Mouse (Mus musculus): ENCODE measurements around the gene Ranbp10. TPM values are rescaled to one million over a fixed set of nuclear protein-coding genes. Genes with fewer than 3 reads are reported as not detected.

Gene Ranbp10
- total RNA-seq (2015) (10.2 and 10.5 TPM in 2 replicates), total RNA-seq (2017) (6.4 and 7.0 TPM in 2 replicates)

DNA sequence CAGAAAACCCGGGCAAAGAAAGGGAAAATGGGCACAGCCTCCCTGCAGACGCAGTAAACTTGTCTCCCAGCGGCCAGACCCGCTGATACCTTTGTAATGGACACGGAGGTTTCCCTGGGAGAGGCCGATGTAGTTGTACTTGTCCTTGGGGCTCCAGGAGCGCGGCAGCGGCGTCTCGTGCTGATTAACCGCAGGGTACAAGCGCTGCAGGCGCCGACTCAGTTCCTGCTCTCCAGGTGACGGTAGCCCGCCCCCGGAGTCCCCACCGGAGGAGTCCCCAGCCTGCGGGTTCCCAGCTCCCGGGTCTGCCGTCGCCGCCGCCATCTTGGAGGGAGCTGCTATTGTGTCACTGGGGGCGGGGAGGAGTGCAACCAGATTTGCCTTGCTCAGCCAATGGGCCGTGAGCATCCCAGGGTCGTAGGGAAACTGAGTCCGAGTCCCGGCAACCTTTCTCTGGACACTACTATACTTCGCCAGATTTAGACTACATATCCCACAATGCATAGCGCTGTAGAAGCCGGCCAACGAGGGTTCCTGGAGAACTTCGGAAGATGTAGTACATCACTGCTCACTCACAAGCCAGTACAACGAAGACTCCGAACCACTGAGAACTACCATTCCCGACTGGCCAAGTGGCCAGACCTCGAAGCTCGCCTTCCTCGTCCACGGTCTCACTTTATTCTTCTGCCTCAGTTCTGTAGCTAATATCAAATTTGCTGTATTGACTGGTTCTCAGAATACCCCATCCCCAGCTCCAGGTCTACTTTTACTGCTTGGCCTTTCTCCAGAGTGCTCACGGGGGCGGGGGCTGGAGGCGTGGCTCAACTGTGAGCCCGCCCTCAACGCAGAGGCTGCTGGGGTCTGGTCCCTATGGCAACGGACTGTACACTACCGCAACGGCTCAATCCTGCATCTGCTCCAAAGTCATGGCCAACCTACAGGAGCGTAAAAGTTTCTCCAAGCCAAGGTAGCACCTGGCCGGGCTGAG is at the start of gene Ranbp10, which contains the start of gene Tsnaxip1:
Gene Ranbp10 (minus strand): TSS at position 490 of the 988 bp plus-strand sequence.
Gene Tsnaxip1 (plus strand): TSS at position 871 of the 988 bp plus-strand sequence.
- peak; percentile 95 for ATAC-seq (ENCODE audit: poor library complexity, severe bottlenecking)

DNA sequence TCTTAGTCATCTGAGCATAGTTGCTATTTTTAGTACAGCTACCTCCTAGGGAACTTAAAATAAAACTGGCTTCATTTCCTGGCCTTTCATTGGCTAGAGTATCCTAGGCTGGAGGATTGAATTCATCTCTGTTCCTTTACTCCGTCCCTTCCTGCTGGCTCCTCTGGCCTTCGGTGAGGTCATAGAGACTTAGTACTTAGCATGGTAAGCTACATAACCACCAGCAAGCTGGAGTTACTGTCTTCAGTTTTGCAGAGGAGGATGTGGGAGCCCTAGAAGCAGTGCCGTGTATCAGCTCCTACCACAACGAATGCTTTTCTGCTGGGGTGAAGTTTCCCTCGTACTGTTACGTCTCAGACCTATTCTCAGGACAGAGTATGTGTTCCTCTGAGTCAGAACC is 47.2 kb upstream of the Ranbp10 start:
- no peak for ATAC-seq (ENCODE audit: poor library complexity, severe bottlenecking)

DNA sequence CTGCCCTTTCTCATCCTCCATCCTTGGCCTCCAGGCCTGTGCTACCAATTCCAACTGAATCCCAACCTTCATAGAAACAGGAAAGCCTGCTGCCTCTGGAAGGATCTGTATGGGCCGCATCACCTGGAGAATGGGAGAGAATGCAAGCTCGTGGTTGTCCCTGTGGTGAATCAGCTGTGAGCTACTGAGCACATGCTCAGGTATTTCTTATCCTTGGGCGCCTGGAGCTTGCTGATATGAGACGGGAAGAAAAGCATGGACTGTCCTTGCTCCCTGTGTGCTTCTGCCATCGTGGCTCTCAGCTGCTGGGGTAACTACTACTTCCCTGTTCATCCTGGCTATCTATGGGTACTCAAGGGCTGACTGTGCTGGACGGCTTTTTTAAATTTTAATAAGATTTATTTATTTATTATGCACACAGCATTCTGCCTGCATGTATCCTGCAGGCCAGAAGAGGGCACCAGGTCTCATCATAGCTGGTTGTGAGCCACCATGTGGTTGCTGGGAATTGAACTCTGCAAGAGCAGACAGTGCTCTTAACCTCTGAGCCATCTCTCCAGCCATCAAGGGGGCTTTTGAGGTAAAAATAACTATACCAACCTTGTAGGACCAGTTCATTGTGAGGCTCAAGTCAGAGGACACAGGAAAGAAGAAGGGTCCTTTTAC is 39.3 kb upstream of the Ranbp10 start:
- no peak for ATAC-seq (ENCODE audit: poor library complexity, severe bottlenecking)

DNA sequence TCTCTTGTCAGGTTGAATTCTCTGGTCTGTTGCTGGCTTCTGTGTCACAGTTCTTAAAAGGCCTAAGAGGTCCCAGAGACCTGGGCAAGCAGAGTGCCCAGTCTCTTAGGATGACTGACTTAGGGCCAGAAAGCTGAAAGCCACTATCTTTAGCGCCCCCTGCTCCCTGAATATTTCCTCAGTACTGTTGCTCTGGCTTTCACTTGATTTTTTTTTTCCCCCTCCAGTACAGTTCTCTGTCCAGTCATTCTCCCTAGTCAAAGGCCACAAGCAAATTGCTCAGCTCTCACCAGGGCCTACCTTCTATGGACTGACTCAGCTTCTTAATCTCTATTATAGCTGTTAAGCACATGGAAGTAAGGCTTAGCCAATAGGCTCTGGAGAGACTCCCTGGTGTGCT is 34.8 kb upstream of the Ranbp10 start:
- no peak for ATAC-seq (ENCODE audit: poor library complexity, severe bottlenecking)

DNA sequence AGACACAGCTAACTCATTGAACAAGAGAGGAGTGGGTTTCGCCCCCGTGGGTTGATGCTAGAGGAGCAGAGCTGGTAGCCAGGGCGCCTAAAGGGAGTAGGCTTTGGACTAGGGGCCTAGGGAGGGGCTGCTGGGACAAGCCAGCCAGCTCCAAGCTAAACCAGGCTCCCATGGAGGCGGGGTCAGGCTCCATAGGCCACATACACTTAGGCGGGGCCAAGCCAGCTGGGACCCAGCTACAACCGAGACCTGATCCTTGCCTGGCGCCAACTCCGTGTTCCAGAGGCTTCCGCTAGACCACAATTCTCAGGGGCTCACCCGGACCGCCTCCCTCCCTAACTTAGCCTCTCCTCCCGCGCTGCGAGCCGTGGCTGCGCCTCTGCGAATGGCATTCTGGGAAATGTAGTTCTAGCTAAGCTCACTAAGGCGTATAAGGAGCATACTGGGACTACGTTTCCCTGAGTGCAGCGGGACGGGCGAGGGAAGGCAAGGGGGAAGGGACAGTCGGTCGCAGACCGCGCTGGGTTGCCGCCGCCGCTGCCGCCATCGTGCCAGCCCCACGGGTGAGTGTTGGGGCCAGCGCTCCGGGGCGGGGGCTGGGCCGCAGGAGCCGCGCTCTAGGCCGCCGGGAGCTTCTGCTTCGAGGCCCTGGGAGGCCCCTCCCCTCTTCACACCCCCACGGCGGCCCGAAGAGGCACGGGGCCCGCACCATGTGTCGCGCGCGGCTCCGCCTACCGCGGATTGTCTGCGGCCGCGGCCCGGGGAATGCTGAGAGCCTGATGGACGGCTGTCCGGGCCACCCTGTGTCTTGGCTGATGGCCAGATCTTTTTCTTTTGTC is 33.2 kb upstream of the Ranbp10 start, which contains the start of gene Nutf2:
Gene Nutf2 (plus strand): TSS at position 438 of the 839 bp plus-strand sequence.
- ATAC-seq (ENCODE audit: poor library complexity, severe bottlenecking): peak; percentile 89

DNA sequence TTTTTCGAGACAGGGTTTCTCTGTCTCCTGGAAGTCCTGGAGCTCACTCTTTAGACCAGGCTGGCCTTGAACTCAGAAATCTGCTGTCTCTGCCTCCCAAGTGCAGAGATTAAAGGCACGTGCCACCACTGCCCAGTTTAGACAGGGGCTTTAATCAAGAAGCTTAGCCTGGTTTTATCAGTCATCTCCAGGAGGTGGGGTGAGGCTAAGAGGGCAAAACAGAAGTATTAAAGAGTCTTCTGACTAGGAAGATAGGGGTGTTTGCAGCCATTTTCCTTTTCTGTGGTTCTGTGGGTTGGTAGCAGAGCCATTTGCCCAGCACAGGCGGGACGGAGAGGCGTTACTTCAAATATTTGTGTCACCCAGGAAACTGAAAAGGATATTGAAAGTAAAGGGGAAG is 32.2 kb upstream of the Ranbp10 start:
- no peak for ATAC-seq (ENCODE audit: poor library complexity, severe bottlenecking)

DNA sequence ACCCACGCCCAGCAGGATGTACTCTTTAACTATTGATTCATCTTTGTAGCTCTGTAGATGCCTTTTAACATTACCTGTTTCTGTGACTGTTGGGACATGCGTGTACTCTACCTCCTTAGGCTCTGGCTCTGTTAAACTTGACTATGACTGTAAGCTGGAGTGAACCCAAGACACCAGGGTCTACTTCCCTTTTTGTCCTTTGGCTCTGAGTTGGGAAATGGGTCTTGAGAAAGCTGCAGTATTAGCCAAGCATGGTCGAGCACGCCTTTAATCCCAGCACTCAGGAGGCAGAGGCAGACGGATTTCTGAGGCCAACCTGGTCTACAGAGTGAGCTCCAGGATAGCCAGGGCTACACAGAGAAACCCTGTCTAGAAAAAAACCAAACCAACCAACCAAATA is 31.3 kb upstream of the Ranbp10 start:
- peak; percentile 37 for ATAC-seq (ENCODE audit: poor library complexity, severe bottlenecking)

DNA sequence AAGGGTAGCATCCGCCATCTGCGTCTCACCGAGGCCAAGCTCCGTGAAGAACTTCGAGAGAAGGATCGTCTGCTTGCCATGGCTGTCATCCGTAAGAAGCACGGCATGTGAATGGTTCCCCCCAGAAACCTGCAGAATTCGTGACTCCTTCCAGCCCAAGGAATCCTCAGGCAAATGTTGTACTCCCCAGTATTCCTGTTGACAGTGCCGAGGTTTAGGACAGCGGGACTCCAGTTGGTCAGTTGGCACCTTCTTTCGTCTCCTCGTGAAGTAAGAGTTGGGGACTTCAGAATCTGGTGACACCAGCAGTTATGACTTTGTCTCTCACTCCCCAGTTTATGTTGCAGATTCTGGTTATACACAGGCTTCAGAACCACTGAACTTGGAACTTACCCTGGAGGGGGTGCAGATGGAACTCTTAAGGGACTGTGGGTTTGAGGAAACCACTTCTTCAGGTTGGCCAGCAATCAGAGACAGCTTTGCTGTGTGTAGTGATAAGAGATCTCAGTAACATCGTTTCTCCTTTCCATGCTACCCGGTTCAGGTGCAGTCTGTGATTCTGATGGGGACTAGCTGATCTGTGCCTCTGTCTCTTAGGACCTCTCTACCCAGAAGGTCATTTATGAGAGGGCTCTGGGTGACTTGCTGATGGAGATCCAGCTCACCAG is 29.2 kb upstream of the Ranbp10 start:
- ATAC-seq (ENCODE audit: poor library complexity, severe bottlenecking): no peak

DNA sequence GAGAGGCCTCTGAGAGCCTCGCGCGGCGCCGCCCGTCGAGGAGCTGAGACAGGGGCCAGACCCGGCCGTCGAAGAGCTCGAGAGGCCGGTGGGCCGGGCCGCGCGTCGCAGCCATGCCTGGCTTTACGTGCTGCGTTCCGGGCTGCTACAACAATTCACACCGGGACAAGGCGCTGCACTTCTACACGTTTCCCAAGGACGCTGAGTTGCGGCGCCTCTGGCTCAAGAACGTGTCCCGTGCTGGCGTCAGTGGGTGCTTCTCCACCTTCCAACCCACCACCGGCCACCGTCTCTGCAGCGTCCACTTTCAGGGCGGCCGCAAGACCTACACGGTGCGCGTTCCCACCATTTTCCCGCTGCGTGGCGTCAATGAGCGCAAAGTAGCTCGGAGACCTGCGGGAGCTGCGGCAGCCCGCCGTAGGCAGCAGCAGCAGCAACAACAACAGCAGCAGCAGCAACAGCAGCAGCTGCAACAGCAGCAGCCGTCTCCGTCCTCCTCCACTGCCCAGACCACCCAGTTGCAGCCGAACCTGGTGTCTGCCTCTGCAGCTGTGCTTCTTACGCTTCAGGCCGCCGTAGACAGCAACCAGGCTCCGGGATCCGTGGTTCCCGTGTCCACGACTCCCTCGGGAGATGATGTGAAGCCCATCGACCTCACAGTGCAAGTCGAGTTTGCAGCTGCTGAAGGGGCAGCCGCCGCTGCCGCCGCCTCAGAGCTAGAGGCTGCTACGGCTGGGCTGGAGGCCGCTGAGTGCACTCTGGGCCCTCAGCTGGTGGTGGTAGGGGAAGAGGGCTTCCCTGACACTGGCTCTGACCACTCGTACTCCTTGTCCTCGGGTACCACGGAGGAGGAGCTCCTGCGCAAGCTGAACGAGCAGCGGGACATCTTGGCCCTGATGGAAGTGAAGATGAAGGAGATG is 28.4 kb upstream of the Ranbp10 start:
- ATAC-seq (ENCODE audit: poor library complexity, severe bottlenecking): peak; percentile 0; the same call in 1 of the 2 replicates

DNA sequence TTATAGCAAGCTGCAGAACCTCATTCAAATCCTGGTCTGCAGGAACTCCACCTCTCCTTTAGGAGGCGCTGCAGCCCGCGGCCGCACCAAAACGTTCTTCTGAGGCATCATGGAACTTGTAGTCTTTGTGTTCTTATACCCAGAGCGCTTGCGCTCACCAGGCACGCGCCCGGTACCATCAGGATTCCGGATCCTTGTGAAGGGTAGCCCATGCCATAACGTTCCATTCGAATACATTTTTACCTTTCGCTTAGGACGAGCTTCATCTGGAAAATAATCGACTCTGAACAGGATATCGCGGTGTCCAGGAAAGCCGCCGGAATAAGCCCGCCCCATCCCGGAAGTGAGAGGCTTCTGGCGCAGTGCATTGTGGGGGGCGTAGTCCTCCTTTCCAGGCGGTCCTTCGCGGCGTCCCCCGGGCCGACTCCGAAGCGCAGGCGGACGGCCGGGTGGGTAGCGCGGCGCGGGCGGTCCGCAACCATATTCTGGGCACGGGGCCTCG is 27.6 kb upstream of the Ranbp10 start, which contains the start of gene Thap11:
Gene Thap11 (plus strand): TSS at position 418 of the 502 bp plus-strand sequence.
- peak; percentile 74 for ATAC-seq (ENCODE audit: poor library complexity, severe bottlenecking)

DNA sequence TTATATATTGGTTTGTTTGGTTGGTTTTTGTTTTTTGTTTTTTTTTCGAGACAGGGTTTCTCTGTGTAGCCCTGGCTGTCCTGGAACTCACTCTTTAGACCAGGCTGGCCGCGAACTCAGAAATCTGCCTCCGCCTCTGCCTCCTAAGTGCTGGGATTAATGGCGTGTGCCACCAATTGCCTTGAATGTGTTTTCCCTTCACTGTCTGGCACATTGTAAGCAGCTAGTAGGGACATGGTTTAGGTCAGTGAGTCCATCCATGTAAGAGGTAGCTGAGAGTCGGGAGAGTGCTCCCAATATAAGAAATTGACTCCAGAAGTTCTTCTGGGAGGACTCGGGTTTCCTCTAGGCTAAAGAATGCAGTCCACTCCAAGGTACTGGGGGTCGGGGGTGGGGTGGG is 27.2 kb upstream of the Ranbp10 start:
- no peak for ATAC-seq (ENCODE audit: poor library complexity, severe bottlenecking)

DNA sequence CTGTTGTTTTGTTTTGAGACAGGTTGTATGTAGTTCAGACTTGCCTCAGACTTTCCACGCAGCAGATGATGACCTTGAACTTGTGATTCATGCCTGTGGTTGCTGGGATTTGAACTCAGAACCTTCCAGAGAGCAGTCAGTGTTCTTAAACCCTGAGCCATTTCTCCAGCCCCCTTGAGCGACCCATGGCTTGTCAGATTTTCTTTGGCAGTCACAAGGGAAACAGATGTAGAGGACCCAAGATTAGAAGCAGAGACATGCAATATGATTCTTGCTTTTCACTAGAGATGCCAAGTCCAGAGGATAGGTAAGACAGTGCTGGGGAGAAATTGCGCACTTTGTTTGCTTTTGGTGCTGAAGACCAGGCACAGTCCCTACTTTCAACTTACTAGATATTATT is 26.0 kb upstream of the Ranbp10 start, which contains the start of gene Cenpt:
Gene Cenpt (minus strand): TSS at position 101 of the 400 bp plus-strand sequence.
- no peak for ATAC-seq (ENCODE audit: poor library complexity, severe bottlenecking)

DNA sequence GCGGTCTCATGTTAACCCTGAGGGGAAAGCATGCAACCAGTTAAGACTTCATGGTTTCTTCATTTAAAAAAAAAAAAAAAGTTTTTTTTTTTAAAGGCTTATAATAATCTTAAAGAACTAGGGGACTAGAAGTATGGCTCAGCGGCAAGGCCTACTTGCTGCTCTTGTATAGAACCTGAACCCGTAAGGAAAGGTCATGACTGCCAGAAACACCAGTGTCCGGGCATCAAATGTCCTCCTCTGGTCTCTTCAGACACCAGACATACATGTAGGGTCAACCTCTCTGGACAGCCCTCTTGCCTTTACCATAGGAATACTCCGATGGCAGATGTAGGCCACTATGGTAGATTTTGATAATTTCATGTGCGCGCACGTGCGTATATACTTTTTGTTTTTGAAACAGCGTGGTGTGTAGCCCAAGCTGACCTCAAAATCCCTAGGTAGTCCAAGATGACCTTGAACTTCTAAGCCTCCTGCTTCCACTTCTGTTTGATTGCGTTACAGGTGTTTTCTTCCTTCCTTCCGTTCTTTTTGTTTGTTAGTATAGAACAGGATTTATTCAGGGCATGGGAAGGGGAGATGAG is 25.1 kb upstream of the Ranbp10 start:
- ATAC-seq (ENCODE audit: poor library complexity, severe bottlenecking): no peak

DNA sequence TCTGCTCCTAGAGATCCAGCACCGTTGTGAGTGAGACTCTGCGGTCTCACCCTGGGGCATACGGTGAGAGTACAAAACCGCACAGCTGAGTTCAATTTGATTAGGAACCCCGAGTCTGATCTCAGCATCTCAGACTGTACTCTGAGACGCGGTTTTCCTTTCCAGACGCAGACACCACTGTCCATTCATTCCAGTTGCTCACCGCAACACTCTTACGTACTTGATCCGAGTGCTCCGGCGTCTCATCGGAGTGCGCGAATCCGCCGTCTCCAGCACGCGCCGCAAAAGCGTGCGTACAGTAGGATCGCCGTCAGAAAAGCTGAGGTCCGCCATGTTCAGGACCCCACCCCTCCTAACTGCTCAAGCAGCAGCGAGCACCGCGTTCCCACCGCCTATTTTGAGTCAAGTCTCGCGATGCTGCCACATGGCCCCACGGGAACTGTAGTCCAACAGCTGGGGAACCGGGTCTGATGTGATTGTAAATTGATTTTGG is 24.5 kb upstream of the Ranbp10 start:
- peak; percentile 70 for ATAC-seq (ENCODE audit: poor library complexity, severe bottlenecking)

DNA sequence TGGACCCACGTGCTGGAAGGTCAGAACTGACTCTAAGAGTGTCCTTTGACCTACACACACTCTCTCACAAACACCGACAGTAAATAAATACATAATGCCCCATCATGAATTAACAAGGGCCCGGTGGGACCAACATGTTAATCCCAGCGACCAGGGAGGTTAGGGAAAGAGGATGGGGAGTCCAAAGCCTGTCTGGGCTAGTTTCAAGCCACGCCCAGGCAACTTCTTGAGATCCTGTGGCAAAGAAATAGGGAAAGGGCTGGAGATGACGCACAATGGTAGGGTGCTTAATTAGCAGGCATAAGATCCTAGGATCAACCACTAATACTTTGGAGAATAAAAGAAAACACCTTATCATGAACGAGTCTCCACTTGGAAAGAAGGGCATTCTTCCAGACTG is 23.5 kb upstream of the Ranbp10 start:
- ATAC-seq (ENCODE audit: poor library complexity, severe bottlenecking): no peak

DNA sequence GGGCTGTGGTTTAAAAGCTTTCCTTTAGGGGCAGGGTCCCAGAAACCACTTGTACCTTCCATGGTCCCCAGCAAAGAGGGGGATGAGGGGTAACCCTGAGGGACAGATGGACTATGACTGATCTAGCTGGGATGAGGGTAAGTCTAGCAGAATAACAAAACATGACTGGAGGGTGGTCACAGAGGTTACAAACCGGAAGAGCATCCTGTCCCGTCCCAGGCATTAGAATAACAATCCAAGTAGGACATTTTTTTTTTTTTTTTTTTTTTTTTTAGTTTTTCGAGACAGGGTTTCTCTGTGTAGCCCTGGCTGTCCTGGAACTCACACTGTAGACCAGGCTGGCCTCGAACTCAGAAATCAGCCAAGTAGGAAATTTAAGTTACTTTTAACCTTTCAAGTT is 22.9 kb upstream of the Ranbp10 start:
- ATAC-seq (ENCODE audit: poor library complexity, severe bottlenecking): no peak

DNA sequence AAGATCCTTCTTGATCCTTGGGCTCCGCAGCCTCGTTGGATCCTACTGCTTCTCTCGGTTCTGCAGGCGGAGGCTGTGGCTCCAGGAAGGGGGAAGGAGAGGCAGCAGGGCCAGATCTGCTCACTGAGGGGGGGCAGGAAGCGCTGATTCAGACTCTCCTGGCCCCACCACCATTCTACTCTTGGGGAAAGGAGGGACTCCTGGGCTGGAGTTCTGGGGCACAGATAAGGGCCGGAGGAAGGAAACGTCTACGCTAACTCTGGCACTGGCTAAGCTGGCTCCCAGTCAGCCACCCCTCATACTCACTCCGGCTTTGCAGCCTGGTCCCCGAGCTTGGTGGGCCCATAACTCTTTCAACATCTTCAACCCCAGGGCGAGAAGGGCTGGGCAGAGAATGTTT is 19.5 kb upstream of the Ranbp10 start:
- ATAC-seq (ENCODE audit: poor library complexity, severe bottlenecking): no peak

DNA sequence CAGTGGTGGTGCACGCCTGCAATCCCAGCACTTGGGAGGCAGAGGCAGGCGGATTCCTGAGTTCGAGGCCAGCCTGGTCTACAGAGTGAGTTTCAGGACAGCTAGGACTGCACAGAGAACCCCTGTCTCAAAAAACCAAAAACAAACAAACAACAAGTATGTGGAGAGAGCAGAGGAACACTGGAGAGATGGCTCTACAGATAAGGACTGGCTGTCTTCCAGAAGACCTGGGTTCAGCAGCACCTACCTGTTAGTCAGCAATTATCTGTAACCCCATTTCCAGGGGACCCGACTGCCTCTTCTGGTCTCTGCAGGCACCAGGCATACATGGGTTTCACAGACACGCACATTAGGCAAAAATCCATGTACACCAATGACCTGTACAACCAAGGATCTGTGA is 12.1 kb upstream of the Ranbp10 start:
- ATAC-seq (ENCODE audit: poor library complexity, severe bottlenecking): no peak

Measured in megakaryocyte, adult 5-6 weeks (primary cell).